Mouse (Mus musculus) skeletal muscle tissue, adult 2 months (tissue): ENCODE measurements around the gene Tmem11.
A peak's percentile ranks its signal among the peaks of the same experiment; 100 is the strongest.

Source experiments
- DNase-seq: peaks from one replicate; pipeline ENCODE4 v3.0.0-alpha.2; 2012; ENCODE audit warnings: low read depth, low spot score

Gene Tmem11

GRCm38 (mm10) chr11:60878675-60879294 lies at the start of gene Tmem11:
Gene Tmem11, minus strand, starts transcription at chr11:60879272.
- peak; percentile 96 for DNase-seq

GRCm38 (mm10) chr11:60927264-60927663 lies 48.2 kb upstream of the Tmem11 start:
- peak; percentile 93 for DNase-seq

DNA sequence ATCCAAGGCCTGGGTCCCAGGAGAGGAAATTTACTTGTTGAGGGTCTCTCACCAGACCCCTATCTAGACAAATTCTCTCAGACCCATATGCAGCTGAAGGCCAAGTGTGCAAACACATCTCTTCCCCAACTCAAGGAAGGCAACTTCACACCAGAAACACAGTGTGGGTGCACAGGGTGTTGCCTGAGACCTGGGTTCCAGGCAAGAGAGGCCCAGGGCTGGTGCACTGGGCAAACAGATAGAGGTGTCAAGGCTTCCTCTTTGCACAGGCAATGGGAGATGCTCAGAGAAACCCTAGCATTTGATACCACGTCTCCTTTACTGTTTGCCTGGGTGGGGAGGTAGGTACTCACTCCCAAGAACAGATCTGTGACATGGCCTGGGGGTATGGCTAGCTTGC lies 45.9 kb upstream of the Tmem11 start:
- DNase-seq: no peak

DNA sequence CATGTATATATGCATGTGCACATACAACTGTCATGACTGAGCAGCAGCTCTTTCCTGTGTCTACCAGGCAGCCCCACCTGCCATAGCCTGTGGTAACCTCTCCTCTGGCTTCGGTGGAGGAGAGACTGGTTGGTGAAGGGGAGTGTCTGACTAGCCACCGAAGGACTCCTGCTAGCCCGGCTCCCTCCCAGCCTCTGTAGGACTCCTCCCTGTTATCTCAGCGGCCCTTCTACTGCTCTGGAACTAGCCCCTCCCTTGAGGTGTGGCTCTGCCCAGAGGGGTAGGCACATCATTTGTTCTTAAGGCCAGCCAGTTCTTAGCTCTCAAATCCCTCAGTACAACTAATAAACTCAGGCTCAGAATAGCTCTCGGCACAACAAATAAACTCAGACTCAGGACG lies 45.4 kb upstream of the Tmem11 start:
- no peak for DNase-seq

DNA sequence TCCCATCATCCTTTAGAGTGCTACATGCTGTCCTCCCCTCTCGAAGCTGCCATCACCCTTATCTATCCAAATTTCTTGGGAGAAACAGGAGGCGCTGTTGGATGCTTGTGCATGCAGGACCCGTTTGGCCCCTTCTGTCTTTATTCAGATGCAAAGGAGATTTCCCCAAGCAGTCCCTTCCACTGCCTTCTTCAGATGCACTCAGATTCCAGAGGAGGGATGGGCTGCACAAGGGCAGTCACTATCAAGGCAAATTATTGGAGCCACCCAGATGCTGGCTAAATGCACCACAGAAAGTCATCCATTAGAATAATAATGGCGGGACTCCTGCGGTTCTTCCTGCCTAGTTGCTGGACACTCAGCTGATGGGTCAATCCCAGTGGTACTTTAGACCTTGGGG lies 43.9 kb upstream of the Tmem11 start:
- no peak for DNase-seq

DNA sequence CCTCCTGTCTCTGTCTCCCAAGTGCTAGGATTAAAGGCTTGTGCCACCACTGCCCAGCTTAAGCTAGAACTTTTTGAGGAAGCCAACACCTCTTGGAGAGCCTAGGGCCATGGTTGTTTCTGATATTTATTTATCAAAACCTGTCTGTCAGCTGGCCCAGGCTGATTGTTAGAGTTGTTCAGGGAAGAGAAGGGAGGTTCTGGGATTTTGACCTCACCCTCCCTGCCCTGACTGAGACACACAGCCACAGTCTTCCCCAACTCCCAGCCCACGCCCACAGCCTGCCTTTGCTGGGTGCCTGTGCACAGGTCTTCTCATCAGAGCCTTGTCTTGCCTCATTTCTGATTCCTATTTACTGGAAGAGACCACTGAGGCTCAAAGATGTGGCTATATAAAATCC lies 43.1 kb upstream of the Tmem11 start:
- no peak for DNase-seq

GRCm38 (mm10) chr11:60920021-60920420 lies 40.9 kb upstream of the Tmem11 start:
- no peak for DNase-seq

- no peak for DNase-seq
These were observed 36.1 kb upstream of the Tmem11 start for GRCm38 (mm10) chr11:60915201-60915600.

GRCm38 (mm10) chr11:60914491-60914890 lies 35.4 kb upstream of the Tmem11 start, which contains the start of gene Natd1:
Gene Natd1, minus strand, starts transcription at chr11:60914750.
- DNase-seq: no peak

- DNase-seq: peak; percentile 79
These were observed 34.5 kb upstream of the Tmem11 start for GRCm38 (mm10) chr11:60913301-60914196.

GRCm38 (mm10) chr11:60912525-60912973 lies 33.5 kb upstream of the Tmem11 start:
- DNase-seq: no peak

DNA sequence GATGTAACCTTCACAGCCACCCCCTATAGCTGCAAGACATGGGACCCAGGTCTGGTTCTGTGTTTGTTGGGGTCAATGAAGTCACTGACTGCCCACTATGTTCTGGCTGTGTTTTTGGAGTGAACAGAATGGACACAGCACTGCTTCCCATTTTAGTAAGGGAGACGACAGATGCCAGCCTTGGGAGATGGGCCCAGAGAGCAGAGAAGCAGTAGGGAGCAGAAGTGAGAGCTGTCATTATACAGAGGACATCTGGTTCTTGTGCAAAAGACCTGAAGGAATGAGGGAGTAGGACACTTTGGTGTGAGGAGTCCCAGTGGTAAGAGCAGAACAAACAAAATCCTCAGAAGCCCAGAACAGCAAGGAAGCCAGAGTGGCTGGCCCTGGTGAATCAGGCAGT lies 30.6 kb upstream of the Tmem11 start:
- DNase-seq: no peak

DNA sequence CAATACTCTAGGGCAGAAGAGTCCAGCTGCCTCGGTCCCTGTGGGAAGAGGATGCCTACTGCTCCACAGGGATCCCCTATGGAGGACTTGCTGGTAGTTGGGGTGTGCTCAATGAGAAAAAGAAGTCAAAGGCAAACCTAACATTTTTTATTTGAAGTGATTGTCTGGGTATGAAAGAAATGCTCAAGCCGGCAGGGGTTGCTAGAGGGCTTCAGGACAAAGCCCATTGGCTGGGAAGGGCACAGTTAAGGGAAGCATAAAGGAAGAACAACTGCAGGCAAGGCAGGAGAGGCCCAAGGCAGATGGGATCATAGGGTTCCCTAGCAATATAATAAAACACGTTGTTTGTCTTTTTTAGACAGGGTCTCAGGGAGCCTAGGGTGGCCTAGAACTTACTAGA lies 29.0 kb upstream of the Tmem11 start:
- DNase-seq: no peak

DNA sequence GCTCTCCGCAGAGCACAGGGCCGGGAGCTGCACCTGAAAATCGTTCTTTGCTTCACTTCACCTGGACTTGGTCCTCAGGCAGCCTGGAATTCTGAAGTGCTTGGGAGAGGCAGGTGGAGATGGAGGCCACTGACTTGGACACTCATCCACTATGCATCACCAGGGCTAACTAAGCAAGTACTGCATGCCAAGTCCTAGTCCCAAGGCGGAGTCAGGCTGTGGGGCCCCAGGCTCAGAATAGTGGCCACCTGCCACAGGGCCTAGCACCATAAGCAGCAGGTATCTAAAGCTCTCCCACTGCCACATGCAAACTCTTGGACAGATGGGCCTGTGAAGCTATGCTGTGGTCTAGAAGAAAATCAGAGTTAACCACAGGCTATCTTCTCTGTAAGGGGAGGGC lies 27.4 kb upstream of the Tmem11 start:
- no peak for DNase-seq

DNA sequence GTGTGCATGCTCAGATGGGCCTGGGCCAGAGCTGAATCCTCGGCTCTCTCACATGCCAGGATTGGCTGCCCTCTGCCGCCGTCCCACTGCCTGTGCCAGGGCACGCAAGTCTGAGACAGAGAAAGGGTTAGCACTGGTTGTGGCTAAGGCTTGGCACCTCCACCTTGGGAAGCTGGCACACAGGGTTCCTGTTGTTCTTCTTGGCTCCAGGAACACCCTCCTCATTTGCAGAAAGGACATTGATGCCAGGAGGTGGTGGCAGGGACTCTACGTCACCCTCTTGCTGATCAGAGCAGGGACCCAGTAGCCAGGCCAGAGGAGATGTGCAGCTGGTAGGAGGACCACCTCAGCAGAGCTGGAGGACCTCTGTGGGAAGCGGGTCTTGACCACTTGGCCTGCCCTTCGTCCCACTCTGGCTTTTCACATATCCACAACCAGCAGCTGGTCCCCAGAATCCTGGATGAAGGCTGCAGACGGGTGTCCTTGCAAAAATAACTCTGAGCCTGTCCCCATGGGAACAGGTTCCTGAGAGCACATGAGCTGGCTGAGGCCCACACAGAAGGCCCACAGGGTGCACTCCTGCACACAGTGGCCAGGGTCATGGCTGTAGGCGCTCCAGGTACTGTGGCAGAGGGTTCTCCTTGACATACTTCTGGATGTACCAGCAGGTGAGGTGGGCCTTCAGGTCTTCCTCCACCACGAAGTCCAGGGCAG lies 26.5 kb upstream of the Tmem11 start:
- DNase-seq: no peak

- DNase-seq: no peak
These were observed 24.6 kb upstream of the Tmem11 start for GRCm38 (mm10) chr11:60903661-60904061.

DNA sequence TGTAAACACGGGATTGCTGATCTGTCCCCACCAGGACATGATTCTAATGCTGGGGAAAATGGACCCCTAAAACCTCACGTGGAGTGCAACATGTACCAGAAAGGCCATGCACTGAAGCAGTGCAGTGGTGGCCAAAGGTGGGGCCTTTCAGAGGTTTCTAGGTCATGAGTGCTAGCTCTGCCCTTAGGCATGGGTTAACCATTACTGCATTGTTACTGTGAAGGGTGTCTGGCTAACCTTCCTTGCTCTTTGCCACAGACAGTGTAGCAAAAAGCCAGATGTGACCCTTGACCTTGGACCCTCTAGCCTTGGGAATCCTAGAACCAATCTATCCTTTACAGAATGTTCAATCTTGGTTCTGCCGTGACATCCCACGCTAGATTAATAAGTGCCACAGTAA lies 23.4 kb upstream of the Tmem11 start:
- DNase-seq: no peak

GRCm38 (mm10) chr11:60902001-60902400 lies 22.9 kb upstream of the Tmem11 start:
- no peak for DNase-seq

DNA sequence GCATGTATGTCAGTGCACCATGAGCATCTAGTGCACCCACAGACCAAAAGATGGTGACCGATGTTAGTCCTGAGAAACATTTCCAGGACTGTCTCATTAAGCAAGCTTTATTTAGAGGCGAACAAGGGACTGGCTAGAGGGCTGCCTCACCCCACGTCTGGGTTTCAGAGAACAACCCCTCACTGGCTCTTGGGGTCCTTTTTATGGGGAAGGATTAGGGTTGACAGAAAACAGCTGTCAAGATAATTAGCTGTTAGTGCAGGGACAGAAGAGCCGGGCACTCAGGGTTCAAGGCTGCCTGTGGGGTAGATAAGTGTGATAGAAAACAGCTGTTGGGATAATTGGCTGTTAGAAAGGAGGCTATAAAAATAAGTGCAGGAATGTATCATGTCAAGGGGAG lies 16.8 kb upstream of the Tmem11 start:
- no peak for DNase-seq

- DNase-seq: no peak
These were observed 11.7 kb upstream of the Tmem11 start for GRCm38 (mm10) chr11:60890744-60891143.

- no peak for DNase-seq
These were observed 11.2 kb upstream of the Tmem11 start for GRCm38 (mm10) chr11:60890286-60890685.

DNA sequence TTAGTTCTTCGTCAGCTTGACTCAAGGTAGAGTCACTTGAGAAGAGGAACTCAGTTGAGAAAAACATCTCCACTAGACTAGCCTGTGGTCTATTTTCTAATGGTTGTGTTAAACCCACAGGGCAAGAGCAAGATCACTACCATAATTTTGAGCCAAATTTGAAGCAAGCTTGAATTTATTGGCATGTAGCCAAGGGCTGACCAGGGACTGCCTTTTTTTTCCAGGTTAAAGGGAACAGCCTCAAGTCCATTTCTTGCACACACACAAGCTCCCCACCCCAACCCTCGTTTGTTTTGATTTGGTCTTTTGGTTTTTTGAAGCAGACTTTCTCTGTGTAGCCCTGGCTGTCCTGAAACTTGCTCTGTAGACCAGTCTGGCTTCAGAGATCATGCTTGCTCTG lies 10.8 kb upstream of the Tmem11 start:
- no peak for DNase-seq
